Mouse (Mus musculus) MEL (cell line): ENCODE measurements around the gene Pde4dip. TPM values are rescaled to one million over a fixed set of nuclear protein-coding genes. Genes with fewer than 3 reads are reported as not detected.

Experiments used
- DNase-seq: peaks from one replicate; pipeline ENCODE4 v3.0.0; 2011; ENCODE audit warnings: low read depth, low spot score
- H3K27ac ChIP-seq: 2 replicates; pipeline ENCODE4 v1.5.1; 2012; ENCODE audit warnings: low read depth, mild to moderate bottlenecking, control low read depth, low read length, moderate library complexity; ENCODE audit not compliant: control insufficient read depth
- H3K27me3 ChIP-seq, 2 experiments: fragments of 150-350 bp in 1 of 2; sonication (generic) in 1 of 2; 2 replicates each; pipeline ENCODE4 v1.6.1; 2012; ENCODE audit warnings: low read length in 2 of 2, mild to moderate bottlenecking in 2 of 2, improper control_type of control experiment in 1 of 2, moderate library complexity in 1 of 2; ENCODE audit not compliant: insufficient read depth in 2 of 2, control insufficient read depth in 1 of 2
- H3K36me3 ChIP-seq, 2 experiments: 2 replicates each; pipeline ENCODE4 v1.6.1; 2012 to 2014; ENCODE audit warnings: low read length in 2 of 2, improper control_type of control experiment in 1 of 2, inconsistent platforms in 1 of 2, mild to moderate bottlenecking in 1 of 2; ENCODE audit not compliant: insufficient read depth in 2 of 2, control insufficient read depth in 1 of 2
- H3K4me1 ChIP-seq, 2 experiments: fragments of 150-350 bp in 1 of 2; sonication (generic) in 1 of 2; 2 replicates each; pipeline ENCODE4 v1.6.1; 2012; ENCODE audit warnings: low read length in 2 of 2, improper control_type of control experiment in 1 of 2, mild to moderate bottlenecking in 1 of 2; ENCODE audit not compliant: insufficient read depth in 2 of 2, control insufficient read depth in 1 of 2
- H3K4me3 ChIP-seq, 2 experiments: fragments of 150-350 bp in 1 of 2; sonication (generic) in 1 of 2; 2 replicates each; pipeline ENCODE4 v1.5.1; 2012; ENCODE audit warnings: low read depth in 2 of 2, low read length in 2 of 2, mild to moderate bottlenecking in 2 of 2, moderate library complexity in 2 of 2, control low read depth in 1 of 2, improper control_type of control experiment in 1 of 2; ENCODE audit not compliant: control insufficient read depth in 1 of 2, insufficient read depth in 1 of 2
- H3K79me2 ChIP-seq: 2 replicates; pipeline ENCODE4 v1.6.1; 2012; ENCODE audit warnings: mild to moderate bottlenecking, low read length, moderate library complexity; ENCODE audit not compliant: control insufficient read depth, poor library complexity, insufficient read depth
- H3K9ac ChIP-seq: 2 replicates; pipeline ENCODE4 v1.6.1; 2012; ENCODE audit warnings: low read depth, mild to moderate bottlenecking, control low read depth, low read length, moderate library complexity; ENCODE audit not compliant: control insufficient read depth, poor library complexity, severe bottlenecking
- H3K9me3 ChIP-seq: fragments of 150-350 bp; sonication (generic); replicated peaks from 2 replicates; pipeline ENCODE4 v1.6.1; 2012; ENCODE audit warnings: mild to moderate bottlenecking, low read length, improper control_type of control experiment, moderate library complexity; ENCODE audit not compliant: insufficient read depth
- BHLHE40 ChIP-seq: IDR thresholded peaks from 2 replicates; pipeline ENCODE4 v1.6.1; 2012; ENCODE audit warnings: low read depth, mild to moderate bottlenecking, inconsistent platforms, low read length, improper control_type of control experiment, borderline replicate concordance
- CHD2 ChIP-seq: IDR thresholded peaks from 2 replicates; pipeline ENCODE4 v1.6.1; 2011; ENCODE audit warnings: low read length, improper control_type of control experiment
- CTCF ChIP-seq, 3 experiments: IDR thresholded peaks in 2 of 3; conservative IDR thresholded peaks in 1 of 3; 2 replicates each; pipeline ENCODE4 v1.5.1; 2011 to 2012; ENCODE audit warnings: low read length in 3 of 3, low read depth in 2 of 3, mild to moderate bottlenecking in 2 of 3, improper control_type of control experiment in 1 of 3, inconsistent platforms in 1 of 3, mixed read lengths in 1 of 3, moderate library complexity in 1 of 3; ENCODE audit not compliant: control insufficient read depth in 1 of 3, insufficient read depth in 1 of 3, poor library complexity in 1 of 3, severe bottlenecking in 1 of 3
- GATA1 ChIP-seq: IDR thresholded peaks from 2 replicates; pipeline ENCODE4 v1.6.1; 2011; ENCODE audit warnings: low read depth, low read length, improper control_type of control experiment
- MAX ChIP-seq: IDR thresholded peaks from 2 replicates; pipeline ENCODE4 v1.6.1; 2011; ENCODE audit warnings: low read length, improper control_type of control experiment
- MEF2A ChIP-seq: IDR thresholded peaks from 2 replicates; pipeline ENCODE4 v1.6.1; 2014; ENCODE audit warnings: low read depth, mild to moderate bottlenecking, inconsistent platforms, low read length, improper control_type of control experiment; ENCODE audit not compliant: poor library complexity, insufficient replicate concordance, severe bottlenecking; ENCODE audit errors: extremely low read depth
- MYC ChIP-seq: IDR thresholded peaks from 2 replicates; pipeline ENCODE4 v1.6.1; 2011; ENCODE audit warnings: low read depth, mild to moderate bottlenecking, low read length, improper control_type of control experiment, moderate library complexity
- NELFE ChIP-seq: IDR thresholded peaks from 2 replicates; pipeline ENCODE4 v1.6.1; 2011; ENCODE audit warnings: low read depth, low read length, improper control_type of control experiment
- POLR2A ChIP-seq, 2 experiments: IDR thresholded peaks; 2 replicates each; pipeline ENCODE4 v1.6.1; 2011 to 2012; ENCODE audit warnings: low read length in 2 of 2, mild to moderate bottlenecking in 2 of 2, control low read depth in 1 of 2, improper control_type of control experiment in 1 of 2, low read depth in 1 of 2, moderate library complexity in 1 of 2; ENCODE audit not compliant: control insufficient read depth in 1 of 2, insufficient read depth in 1 of 2, poor library complexity in 1 of 2
- SIN3A ChIP-seq: IDR thresholded peaks from 2 replicates; pipeline ENCODE4 v1.6.1; 2012; ENCODE audit warnings: low read length, improper control_type of control experiment, inconsistent platforms
- SMC3 ChIP-seq: IDR thresholded peaks from 2 replicates; pipeline ENCODE4 v1.6.1; 2011; ENCODE audit warnings: low read depth, low read length, improper control_type of control experiment
- TCF12 ChIP-seq: IDR thresholded peaks from 2 replicates; pipeline ENCODE4 v1.6.1; 2014; ENCODE audit warnings: low read depth, mild to moderate bottlenecking, inconsistent platforms, low read length, improper control_type of control experiment, moderate library complexity
- USF1 ChIP-seq: IDR thresholded peaks from 2 replicates; pipeline ENCODE4 v1.6.1; 2014; ENCODE audit warnings: low read depth, mild to moderate bottlenecking, inconsistent platforms, low read length, improper control_type of control experiment, moderate library complexity
- USF2 ChIP-seq, 2 experiments: IDR thresholded peaks; 2 replicates each; pipeline ENCODE4 v1.6.1; 2011 to 2012; ENCODE audit warnings: improper control_type of control experiment in 2 of 2, low read length in 2 of 2, borderline replicate concordance in 1 of 2, inconsistent platforms in 1 of 2, low read depth in 1 of 2, mild to moderate bottlenecking in 1 of 2; ENCODE audit not compliant: insufficient read depth in 1 of 2
- ZKSCAN1 ChIP-seq: IDR thresholded peaks from 2 replicates; pipeline ENCODE4 v1.6.1; 2012; ENCODE audit warnings: low read depth, mild to moderate bottlenecking, inconsistent platforms, low read length, improper control_type of control experiment, moderate library complexity
- ZMIZ1 ChIP-seq: IDR thresholded peaks from 2 replicates; pipeline ENCODE4 v1.6.1; 2012; ENCODE audit warnings: low read depth, mild to moderate bottlenecking, inconsistent platforms, low read length, improper control_type of control experiment, moderate library complexity
- polyA plus RNA-seq, 2 experiments: library from polyadenylated mRNA; stranded (reverse) in 1 of 2; unstranded in 1 of 2; fragments of >175 nt in 1 of 2; fragments of >200 nt in 1 of 2; gene quantifications; 2 replicates each; pipeline versions ENCODE4 v1.2.1 to v1.2.4; 2012; ENCODE audit warnings: low replicate concordance in 2 of 2, low read depth in 1 of 2; ENCODE audit not compliant: insufficient read length in 2 of 2, insufficient read depth in 1 of 2, missing spikeins in 1 of 2
- total RNA-seq: library from RNA; depleted of rRNA; stranded (reverse); fragments of 300-350 nt; gene quantifications from 2 replicates; pipeline ENCODE4 v1.2.3, GENCODE M21; 2012

Pde4dip gene
- total and polyA plus RNA-seq, 3 experiments = 47.6 to 52.4 TPM; not detected in 1

DNA sequence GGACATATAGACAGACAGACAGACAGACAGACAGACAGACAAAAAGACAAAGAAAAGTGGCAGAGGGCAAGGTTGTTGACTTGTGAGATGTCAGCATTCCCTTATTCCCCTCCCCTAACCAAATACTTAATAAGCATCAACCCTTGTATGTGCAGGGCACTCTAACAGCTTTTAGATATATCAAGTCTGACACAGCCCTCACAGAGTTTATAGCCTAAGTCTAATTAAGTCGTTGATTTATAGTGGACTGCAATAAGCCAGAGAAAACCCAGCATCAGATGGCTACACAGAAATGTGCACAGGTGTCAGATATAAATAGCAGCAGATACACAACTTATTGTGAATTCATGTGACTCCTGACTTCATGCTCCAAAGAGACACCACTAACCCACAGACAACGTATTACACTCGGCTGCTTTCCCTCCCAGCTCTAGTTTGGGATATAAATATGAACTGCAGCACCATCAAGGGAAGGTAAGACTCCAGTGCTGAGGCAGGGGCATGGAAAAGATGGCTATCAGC is 87.3 kb downstream of the Pde4dip start:
- Histone ChIP-seq H3K4me3 (no peak overlapping the region), H3K36me3 (peaks cover 0 to 8% of the 10 kb centered on the region in 2 experiments; a peak in 2 of 4 replicates), H3K9me3 (no peaks in the 10 kb centered on the region), H3K9ac (no peak overlapping the region), H3K27me3 (no peaks in the 10 kb centered on the region), H3K79me2 (no peaks in the 10 kb centered on the region), H3K27ac (no peak overlapping the region), H3K4me1 (peaks cover 7 to 15% of the 10 kb centered on the region in 2 experiments; a peak in 3 of 4 replicates)
- TF ChIP-seq NELFE (no peak), USF1 (no peak), TCF12 (no peak), CHD2 (no peak), MAX (no peak), POLR2A (IDR thresholded peaks at IDR 0.05; ENCODE audit: control insufficient read depth in 1 of 2, insufficient read depth in 1 of 2, low read depth in 1 of 2, low read length in 2 of 2, poor library complexity in 1 of 2) (no peak), BHLHE40 (no peak), SIN3A (no peak), MYC (no peak), GATA1 (no peak), CTCF (IDR thresholded peaks at IDR 0.05 in 2 of 3, conservative IDR thresholded peaks at IDR 0.05 in 1 of 3; ENCODE audit: control insufficient read depth in 1 of 3, insufficient read depth in 1 of 3, low read depth in 2 of 3, low read length in 3 of 3, poor library complexity in 1 of 3, severe bottlenecking in 1 of 3) (no peak), SMC3 (no peak), USF2 (IDR thresholded peaks at IDR 0.05; ENCODE audit: borderline replicate concordance in 1 of 2, insufficient read depth in 1 of 2, low read depth in 1 of 2, low read length in 2 of 2) (no peak), MEF2A (no peak)
- DNase-seq = no peak

GRCm38 (mm10) chr3:97800657-97801056 is 87.8 kb downstream of the Pde4dip start:
- Histone ChIP-seq H3K27ac (no peak overlapping the region), H3K36me3 (peaks cover 0 to 8% of the 10 kb centered on the region in 2 experiments; a peak in 2 of 4 replicates), H3K4me1 (peaks cover 7 to 15% of the 10 kb centered on the region in 2 experiments; a peak in 3 of 4 replicates), H3K4me3 (no peak overlapping the region), H3K9me3 (no peaks in the 10 kb centered on the region), H3K27me3 (no peaks in the 10 kb centered on the region), H3K79me2 (no peaks in the 10 kb centered on the region), H3K9ac (no peak overlapping the region)
- DNase-seq = no peak
- TF ChIP-seq ZMIZ1 (no peak), ZKSCAN1 (no peak), NELFE (no peak), BHLHE40 (no peak)
